Mouse (Mus musculus) heart, adult 2 months (tissue): ENCODE measurements around the gene Mapk8ip2.

Experiments
- CTCF ChIP-seq: fragments of 200-600 bp; IDR thresholded peaks from 2 replicates; pipeline ENCODE4 v1.8.1; 2022; ENCODE audit warnings: antibody characterized with exemption, mild to moderate bottlenecking, moderate library complexity
- EP300 ChIP-seq: fragments of 200-500 bp; IDR thresholded peaks from 2 replicates; pipeline ENCODE4 v1.6.1; 2011; ENCODE audit warnings: low read depth, low read length, control low read depth; ENCODE audit not compliant: insufficient read depth

DNA sequence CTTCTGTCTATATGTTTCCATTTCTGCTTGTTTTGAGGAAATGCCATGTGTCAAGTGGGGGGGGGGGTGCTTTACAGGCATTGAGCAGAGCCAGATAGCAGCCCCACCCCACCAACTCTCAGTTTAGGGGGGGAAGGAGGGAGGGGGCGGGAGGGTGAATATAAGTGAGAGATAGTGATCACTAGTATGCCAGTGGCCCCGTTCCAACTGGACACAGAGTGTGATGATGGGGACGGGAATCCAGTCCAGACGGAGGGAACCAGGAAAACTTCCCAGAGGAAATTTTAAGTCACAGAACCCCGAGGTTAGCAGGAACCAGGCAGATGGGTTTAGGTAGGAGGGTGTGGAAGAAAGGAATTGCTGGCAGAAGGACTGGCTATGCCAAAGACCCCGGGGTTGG, 1.9 kb downstream of the Mapk8ip2 start:
- no peak for TF ChIP-seq EP300
- no peak for TF ChIP-seq CTCF
